Mouse (Mus musculus) urinary bladder, adult 2 months (tissue): Measurements from ENCODE around the gene Vwce. TPM values are rescaled to one million over a fixed set of nuclear protein-coding genes. Genes with fewer than 3 reads are reported as not detected.

Source experiments
- DNase-seq: peaks from one replicate; pipeline ENCODE4 v3.0.0; 2022; ENCODE audit warnings: low spot score
- polyA plus RNA-seq: library from polyadenylated mRNA; depleted of rRNA; stranded (reverse); fragments of >200 nt; gene quantifications from 2 replicates; pipeline ENCODE4 v1.2.3, GENCODE M21; 2012

The Vwce gene
- polyA plus RNA-seq, 1 experiment, result 0.07 TPM

DNA sequence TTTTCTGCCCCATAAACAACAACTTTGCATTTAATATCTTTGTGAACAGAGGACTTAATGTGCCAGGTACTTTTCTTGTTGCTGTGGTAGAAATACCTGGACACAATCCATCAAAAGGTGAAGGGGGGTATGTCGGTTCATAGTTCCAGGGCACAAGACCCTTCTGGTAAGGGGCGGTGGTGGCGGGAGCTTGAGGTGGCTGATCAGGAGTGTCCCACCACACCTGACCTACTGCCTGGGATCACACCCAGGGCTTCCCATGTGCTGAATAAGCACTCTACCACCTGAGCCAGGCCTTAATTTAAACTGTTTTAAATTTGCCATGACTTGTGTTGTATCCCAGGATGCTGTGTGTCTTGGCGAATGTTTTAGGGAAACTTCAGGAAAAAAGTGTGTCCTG is 57.1 kb downstream of the Vwce start:
- no peak for DNase-seq

DNA sequence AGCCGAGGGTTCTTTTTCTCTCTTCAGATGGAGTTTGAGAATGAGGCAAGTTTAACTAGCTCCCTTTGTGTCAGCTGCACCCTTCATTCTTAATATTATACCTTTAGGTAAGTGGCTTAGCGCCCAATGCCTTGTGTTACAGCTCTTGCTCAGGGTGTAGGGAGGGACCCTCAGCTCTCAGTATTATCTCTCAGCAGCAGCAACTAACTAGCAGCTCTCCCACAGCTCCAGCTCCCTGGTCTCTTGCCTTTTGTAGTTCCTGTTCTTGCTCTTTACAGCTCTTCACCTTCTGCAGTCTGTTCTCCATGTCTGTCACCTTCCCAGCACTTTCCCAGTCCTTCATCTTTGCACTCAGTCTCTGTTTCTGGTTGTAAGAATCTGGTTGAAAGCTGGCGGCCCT is 57.6 kb downstream of the Vwce start:
- DNase-seq, result no peak

DNA sequence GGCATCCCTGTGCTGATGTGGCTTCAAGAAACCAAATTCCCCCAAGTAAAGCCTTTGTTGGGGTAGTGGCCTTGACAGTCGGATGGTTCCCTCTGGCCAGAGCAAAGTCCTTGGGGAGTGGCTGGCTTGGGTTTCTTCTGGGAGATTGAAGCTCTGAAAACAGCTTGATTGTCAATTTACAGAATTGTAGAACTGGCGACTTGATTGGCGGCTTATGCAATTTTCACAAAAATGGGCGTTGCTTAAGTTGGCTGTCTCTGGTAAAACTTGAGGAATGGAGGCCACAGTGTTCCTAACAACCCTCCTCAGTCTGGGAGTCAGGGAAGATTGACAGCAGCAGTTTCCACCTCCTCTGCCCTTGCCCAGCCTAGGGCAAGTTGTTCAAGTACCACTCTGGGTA is 58.3 kb downstream of the Vwce start:
- DNase-seq, result no peak

GRCm38 (mm10) chr19:10693926-10694682 is 60.1 kb downstream of the Vwce start:
- DNase-seq, result no peak

GRCm38 (mm10) chr19:10695801-10696200 is 61.8 kb downstream of the Vwce start:
- no peak for DNase-seq

GRCm38 (mm10) chr19:10698131-10698991 is 64.3 kb downstream of the Vwce start:
- DNase-seq, result no peak

GRCm38 (mm10) chr19:10699851-10700250 is 65.8 kb downstream of the Vwce start:
- DNase-seq, result no peak

- DNase-seq, result no peak
These were observed 67.2 kb downstream of the Vwce start for GRCm38 (mm10) chr19:10701013-10701726.

DNA sequence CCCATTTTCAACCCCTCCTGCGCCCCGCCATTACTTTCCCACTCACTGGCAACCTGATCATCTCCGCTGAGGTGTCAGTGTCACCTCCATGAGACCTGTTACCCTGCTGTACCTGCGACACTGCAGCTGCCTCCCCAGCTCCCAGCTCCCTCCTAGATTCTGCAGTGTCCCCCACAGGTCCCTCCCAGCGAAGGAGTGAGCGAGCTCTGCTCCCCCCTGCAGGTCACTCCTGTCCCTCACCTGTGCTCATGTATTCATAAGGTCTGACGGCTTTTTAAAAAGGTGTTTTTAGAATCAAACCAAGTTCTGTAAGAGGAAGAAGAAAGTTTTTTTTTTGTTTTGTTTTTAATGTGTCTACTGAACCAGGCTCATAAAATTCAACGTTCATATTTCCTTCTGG is 68.1 kb downstream of the Vwce start:
- no peak for DNase-seq

DNA sequence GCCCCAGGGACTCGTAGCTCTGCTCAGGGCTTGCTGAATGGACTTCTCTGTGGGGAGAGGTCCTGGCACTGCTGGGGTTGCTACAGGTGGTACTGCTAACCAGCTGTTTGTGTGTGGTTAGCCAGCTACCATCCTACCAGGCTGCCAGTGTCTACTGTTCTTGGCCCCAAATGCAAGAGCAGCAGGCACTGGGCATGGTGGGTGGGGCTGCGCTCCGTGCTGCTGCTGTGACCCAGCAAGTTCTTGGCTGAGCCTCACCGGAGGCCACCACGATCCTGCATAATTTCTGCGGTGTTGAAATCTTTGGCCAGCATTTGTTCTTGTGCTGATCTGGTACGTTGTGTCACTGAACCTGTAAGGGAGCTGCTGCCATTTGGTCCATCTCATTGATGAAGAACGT is 69.5 kb downstream of the Vwce start:
- no peak for DNase-seq

- no peak for DNase-seq
These were observed 73.3 kb downstream of the Vwce start for GRCm38 (mm10) chr19:10707087-10707875.

DNA sequence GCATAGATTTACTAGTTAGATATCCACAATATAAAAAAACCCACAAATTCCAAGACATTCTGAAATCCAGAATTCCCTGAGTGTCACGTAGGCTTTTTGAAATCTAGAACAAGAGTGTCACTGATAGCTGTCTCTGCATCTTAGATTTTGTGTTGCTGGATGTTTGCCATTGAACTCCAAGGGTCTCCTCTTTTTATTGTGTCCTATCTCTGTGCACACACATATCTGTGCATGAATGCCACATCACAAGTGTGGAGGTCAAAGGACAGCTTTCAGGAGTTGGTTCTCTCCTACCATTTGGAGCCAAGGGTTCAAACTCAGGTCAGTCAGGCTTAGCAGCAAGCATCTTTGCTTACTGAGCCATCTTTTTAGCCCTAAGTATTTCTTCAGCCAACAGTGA is 73.9 kb downstream of the Vwce start:
- DNase-seq, result no peak

GRCm38 (mm10) chr19:10708900-10709299 is 74.9 kb downstream of the Vwce start:
- no peak for DNase-seq

DNA sequence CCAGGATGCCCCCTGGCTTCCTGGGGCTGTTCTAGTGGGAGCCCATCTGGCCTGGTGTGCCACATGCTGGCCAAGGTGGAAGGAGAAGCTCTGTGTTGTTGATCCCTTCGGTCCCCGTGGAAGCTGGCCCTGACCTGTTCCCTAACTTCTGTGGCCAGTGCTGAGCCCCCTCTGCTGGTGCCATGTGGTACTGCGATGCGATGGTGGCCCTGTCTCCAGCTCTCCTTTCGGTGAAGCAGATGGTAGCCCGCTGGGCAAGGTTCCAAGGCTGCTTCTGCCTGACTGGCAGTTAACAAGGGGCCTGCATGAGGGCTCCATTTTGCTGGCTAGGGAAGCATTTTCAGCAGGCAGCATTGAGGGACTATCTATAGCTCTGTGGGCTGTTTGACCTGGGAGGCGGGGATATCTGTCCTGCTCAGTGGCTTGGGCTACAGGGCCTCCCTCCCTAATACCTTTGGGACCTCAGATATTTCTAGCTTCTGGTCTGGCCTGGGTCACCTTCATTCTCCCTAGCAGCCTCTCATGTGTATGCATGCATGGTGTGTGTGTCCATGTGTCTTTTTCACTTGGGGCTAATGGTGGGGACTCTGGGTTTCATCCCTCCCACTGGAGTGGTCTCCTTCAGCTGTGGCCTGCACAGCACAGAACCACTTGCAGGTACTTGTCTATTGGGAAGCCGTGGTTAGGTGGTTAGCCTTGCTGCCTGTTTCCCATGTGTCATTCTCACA is 75.5 kb downstream of the Vwce start:
- DNase-seq, result peak; percentile 89

GRCm38 (mm10) chr19:10710088-10710511 is 76.1 kb downstream of the Vwce start:
- DNase-seq, result no peak

DNA sequence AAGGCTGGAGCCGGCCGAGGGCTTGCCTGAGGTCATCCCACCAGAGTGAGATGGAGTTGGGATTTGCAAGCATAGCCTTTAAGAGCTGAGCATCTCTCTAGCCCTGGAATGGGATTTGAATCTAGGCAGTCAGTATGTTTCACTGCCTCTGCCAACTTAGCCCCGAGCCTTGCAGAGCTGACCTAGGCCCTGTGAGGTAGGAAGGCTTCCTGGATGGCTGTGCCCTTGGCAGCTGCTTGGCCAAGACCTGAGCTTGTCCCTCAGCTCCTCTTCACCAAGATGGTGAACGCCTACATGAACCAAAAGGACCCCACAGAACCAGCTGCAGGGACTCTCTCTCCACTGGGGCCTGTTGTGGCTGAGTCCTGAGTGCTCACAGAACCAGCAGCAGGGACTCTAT is 76.7 kb downstream of the Vwce start:
- no peak for DNase-seq

DNA sequence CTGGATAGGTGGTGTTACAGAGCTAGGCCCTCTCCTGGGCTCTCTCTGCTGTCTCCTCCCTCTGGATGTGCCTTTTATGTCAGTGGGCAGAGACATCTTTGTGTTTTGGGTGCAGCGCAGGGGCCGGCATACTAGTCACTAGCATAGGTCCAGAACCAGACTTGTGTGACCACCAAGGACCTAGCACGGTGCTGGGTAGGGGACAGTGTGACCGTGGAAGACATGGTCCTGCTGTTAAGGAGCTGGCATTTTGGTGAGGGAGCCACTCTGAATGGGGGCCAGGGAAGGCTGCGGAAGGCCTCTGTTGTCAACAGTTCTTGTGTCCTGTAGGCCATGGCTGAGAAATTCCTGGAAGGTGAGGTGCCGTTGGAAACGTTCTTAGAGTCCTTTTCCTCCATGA is 78.2 kb downstream of the Vwce start:
- no peak for DNase-seq

- no peak for DNase-seq
These were observed 78.6 kb downstream of the Vwce start for GRCm38 (mm10) chr19:10712646-10713045.

- DNase-seq, result no peak
These were observed 79.5 kb downstream of the Vwce start for GRCm38 (mm10) chr19:10713551-10713950.

- no peak for DNase-seq
These were observed 80.2 kb downstream of the Vwce start for GRCm38 (mm10) chr19:10714168-10714567.
